Mouse (Mus musculus) fibroblast of lung, adult 2 months (primary cell): ENCODE data around the gene Tbck.

ENCODE experiments used
- DNase-seq: peaks from one replicate; pipeline ENCODE4 v3.0.0-alpha.2; 2011; ENCODE audit warnings: low read depth

Gene Tbck

DNA sequence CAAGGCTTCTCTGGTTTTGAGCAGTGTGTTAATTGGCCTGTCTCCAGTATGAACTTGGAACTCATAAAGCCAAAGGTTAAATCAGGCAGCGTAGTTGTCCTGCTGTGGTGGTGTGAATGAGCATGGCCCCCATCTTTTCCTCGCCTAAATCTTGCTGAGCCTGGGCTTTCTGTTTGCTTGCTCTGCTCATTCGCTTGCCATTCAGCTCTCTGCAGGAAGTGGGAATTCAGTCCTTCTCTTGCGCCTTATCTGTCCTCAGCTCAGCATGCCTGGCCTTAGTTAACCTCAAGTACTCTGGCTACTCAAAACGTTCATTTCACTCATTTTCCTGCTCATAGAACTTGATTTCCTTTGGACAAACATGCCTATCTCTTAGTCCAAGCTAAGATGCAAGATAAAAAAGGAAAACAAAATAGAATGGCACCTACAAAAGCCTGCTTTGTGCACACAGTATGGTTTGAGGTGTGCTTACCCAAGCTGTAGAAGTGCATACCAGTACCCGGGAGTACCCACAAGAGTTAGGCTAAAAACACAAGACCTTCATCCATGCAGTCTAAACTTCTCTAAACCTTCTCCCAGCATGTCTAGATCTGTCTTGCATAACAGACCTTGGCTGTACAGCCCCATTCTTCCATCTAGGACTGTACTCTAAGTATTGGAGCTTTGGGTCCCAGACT is 151.3 kb downstream of the Tbck start:
- no peak for DNase-seq

- no peak for DNase-seq
These were observed 153.2 kb downstream of the Tbck start for GRCm38 (mm10) chr3:132837134-132837533.

- no peak for DNase-seq
These were observed 154.9 kb downstream of the Tbck start for GRCm38 (mm10) chr3:132838656-132839417.

GRCm38 (mm10) chr3:132839516-132839915 is 155.6 kb downstream of the Tbck start:
- no peak for DNase-seq

DNA sequence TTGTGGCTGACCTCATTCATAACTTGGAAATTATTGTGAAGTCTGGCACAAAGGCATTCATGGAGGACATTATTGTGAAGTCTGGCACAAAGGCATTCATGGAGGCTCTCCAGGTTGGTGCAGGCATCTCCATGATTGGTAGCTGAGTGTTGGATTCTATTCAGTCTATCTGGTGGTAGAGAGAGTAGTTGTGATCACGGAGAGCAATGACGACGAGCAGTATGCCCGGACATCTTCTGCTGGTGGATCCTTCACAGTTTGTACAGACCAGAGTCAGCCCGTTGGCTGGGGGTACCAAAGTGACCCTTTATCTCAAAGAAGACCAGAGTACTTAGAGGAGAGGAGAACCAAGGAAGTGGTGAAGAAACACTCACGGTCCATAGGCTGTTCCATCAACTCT is 158.7 kb downstream of the Tbck start:
- no peak for DNase-seq

- no peak for DNase-seq
These were observed 165.7 kb downstream of the Tbck start for GRCm38 (mm10) chr3:132849669-132850068.

DNA sequence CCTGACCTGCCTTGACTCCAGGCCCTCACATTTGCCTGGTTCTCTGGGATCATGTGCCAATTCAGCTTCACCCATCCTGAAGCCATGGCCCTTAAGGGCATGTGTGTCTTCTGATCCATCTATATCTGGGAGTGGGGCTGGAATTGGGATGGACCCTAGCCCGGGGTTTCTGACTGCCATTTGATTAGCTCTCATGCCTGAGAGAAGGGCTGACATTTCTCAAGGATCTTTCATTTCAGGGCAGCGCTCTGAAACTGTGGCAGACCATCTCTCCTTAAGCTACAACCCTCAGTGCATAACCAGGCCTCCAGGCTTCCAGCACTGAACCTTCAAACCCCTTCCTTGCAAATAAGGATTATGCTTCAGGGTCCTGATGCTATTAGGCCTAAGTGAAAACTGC is 166.5 kb downstream of the Tbck start:
- DNase-seq = no peak

DNA sequence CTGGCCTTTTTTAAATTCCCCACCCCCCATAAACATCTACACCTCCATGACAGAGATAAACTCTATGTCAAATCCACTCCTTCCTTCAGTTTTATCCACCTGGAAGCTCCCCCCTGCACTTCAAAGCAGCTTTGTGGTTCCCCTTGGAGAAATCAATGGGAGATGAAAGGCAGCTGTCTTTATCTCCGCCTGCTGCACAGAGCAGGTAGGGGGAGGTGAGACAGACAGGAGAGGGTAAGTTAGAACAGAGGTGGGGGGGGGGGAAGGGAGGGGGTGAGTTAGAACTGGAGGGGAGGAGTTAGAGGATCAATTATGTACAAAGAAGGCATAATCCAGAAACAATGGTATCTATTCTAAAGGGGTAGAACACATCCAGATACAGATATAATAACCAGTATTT is 167.5 kb downstream of the Tbck start:
- no peak for DNase-seq

GRCm38 (mm10) chr3:132851841-132852728 is 168.1 kb downstream of the Tbck start:
- DNase-seq = no peak

GRCm38 (mm10) chr3:132854271-132854670 is 170.3 kb downstream of the Tbck start:
- no peak for DNase-seq

GRCm38 (mm10) chr3:132855458-132856212 is 171.7 kb downstream of the Tbck start:
- DNase-seq = no peak

- no peak for DNase-seq
These were observed 172.7 kb downstream of the Tbck start for GRCm38 (mm10) chr3:132856651-132857050.

- DNase-seq = no peak
These were observed 174.9 kb downstream of the Tbck start for GRCm38 (mm10) chr3:132858849-132859248.

DNA sequence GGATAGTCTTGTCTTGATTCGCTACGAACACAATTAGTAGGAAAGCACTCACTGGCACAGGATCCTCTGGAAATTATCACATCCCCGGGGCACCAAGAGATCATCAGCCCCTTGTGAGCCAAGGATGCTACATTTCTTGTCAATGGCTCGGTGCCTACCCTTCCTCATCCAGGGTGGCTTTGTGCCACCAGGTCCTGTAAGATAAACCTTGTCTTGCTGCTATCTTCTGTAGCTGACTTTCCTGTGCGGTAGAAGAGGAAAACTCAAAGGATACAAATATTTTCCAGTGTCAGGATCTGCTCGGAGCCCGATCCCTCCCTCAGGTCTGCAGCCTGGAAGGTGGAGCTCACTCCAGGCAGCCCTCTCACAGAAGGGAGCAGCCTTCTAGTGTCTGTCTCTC is 175.6 kb downstream of the Tbck start:
- DNase-seq = no peak

DNA sequence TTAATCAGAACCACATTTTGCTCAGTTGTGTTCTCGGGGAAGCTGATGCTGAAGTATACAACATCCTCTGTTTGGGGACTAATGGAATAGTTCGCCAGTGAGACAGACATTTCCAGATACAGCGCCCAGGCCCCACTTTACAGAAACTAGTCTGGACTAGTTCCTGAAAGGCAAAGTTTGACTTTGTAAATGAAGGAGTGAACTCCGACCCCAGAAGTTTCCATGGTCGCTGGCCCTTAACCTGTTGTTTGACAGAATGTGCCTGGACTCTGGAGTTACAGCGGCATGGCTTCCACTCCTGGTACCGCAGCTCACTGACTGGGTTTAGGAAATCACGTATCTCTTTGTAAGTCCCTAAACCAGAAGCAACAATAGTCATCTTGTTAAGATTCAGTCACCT is 176.9 kb downstream of the Tbck start:
- no peak for DNase-seq

- DNase-seq = no peak
These were observed 179.9 kb downstream of the Tbck start for GRCm38 (mm10) chr3:132863843-132864242.

DNA sequence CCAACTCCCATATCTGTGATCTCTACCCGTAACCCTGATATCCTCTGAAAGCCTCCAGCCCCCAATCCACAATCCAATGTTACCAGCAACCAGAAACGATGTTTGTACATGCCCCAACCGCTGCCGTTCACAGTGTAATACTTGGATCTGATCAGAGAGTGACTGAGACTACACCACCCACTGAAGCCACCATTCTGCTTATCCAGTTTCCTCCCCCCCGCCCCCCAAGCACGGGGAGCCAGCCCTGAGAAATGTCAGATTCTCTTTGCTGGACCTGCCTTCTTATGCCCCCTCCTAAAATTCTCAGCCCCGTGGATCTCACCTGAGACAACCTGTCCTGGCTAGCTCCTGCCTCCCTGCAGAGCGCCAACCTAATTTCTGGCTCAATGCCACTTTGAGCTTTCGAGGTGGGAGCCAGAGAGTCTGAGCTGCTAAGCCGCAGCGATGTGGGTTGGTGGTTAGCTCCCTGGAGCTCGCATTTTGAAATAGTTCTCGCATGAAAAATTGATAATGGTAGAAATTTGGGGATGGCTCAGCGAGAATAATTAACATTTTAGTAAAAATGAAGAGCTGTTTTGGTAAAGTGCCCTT is 180.5 kb downstream of the Tbck start:
- DNase-seq = no peak

DNA sequence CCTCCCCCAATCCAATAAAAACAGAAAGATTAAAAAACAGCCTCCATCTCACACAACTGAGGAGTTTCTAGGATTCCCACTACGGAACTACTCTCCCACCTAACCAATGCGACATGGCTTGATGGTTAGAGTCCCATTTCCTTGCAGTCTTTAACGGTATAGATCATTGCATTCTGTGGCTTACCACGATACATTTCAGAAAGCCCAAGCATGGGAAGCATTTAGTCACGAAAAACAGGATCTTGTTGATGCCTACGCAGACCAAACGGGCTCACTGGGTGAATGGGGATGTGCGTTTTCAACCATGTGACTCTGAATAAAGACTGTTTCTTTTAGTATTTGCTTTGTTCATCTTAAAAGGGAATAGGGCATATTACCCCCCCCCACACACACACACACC is 181.0 kb downstream of the Tbck start:
- no peak for DNase-seq

DNA sequence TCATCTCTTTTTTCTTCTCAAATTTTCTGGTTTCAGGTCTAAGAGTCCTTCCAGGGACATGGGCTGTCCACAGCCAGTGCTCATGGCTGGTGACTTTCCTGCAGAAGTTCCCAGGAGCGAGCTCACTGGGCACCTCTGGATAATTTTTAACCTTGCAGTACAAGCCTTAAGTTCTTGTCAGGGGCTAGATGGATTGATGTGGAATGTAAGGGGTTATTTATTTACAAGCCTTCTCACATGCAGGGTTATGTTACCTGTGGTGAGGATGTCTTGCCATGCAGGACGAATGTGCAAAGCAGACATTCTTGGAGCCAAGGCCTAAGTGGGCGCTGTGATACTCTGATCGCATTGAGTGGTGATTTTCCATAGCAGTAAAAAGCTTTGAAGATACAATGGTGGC is 181.7 kb downstream of the Tbck start:
- no peak for DNase-seq

DNA sequence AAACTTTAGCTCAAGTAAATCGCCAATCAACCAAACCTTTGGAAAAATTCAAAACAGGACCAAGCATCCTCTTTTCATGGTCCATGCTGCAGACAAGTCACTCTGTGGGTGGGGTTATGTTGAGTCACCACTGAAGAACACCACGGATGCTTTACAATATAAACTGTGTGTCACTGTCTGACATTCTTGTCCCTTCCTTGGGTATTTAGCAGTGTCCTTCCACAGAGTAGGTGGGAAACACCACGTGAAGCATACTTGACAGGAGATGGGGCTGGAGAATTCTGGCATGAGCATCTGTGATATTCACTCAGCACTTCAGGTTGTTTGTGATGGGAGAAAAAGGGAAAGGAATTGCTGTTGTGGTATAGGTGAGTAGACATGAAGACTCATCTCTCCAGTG is 183.0 kb downstream of the Tbck start:
- DNase-seq = no peak

DNA sequence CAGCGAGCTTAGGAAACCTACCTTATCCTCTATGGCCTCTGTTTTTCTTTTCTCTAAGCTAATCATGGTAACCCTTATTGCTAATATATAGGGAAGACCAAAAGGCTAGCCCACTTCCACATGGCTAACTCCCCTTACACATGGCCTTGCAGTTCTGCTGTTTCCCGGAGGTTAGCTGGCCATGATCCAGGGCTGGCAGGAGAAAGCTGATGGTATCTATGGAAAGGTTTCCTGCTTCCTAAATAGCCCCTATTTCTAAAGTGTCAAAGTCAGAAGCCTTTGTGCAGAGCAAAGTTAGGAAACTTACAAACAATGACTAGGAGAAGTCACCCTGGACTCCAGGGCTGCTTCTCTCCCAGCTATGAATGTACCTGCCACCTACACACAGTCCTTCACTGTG is 184.9 kb downstream of the Tbck start:
- no peak for DNase-seq

DNA sequence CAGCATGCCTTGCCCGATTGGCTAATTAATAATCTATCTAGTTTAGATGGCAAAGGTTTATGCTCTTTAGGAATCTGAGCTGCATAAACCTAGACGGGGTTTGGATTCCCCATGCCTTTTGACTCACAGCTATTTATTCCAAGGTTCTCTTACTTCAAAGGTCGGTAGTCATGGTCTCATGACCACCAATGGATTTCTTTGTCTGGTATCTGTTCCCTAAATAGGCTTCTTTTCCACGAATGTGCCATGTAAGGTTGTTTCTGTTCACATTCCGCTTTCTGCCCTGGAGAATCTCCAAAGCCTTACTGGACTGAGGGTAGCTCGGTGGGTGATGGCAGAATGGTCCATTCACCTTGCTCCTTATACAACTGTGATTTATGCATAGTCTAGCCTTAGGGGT is 186.1 kb downstream of the Tbck start:
- DNase-seq = no peak
